ENCODE assay signal across 16 mouse cellular contexts in genomic region chr8:57403640-57404180, GRCm38 (mm10). TPM values are rescaled to one million over a fixed set of nuclear protein-coding genes. Genes with fewer than 3 reads are reported as not detected.
DNase-seq lines count a peak whose midpoint lies in the region; TF ChIP-seq lines count a peak whose summit lies in the region.
"Had no signal": no experiment of that assay in that cellular context is flagged by ENCODE, and none has a peak within 500 bp of the region (broad histone marks: within the 10 kb centered on the region; RNA-seq: fewer than 3 reads in every experiment).

No protein-coding gene starts in this region.

- peak; percentile 44 for TF ChIP-seq CTCF in layer of hippocampus, adult 2 months (conservative IDR thresholded peaks at IDR 0.05)
- TF ChIP-seq CTCF in E14TG2a.4 (conservative IDR thresholded peaks at IDR 0.05; ENCODE audit: low read length) (peak; percentile 43), MEL (IDR thresholded peaks at IDR 0.05 in 2 of 3, conservative IDR thresholded peaks at IDR 0.05 in 1 of 3; ENCODE audit: control insufficient read depth in 1 of 3, insufficient read depth in 1 of 3, low read depth in 2 of 3, low read length in 3 of 3, poor library complexity in 1 of 3, severe bottlenecking in 1 of 3) (peak in 2 of 3 experiments; percentile 28 to 39; a peak in 3 of 6 replicates)
- TF ChIP-seq CTCF in cerebellum, adult 2 months (IDR thresholded peaks at IDR 0.05; ENCODE audit: borderline replicate concordance, insufficient read depth, low read depth, low read length) = no peak

- no peak overlapping the region for H3K9ac ChIP-seq in MEL (ENCODE audit: control insufficient read depth, low read depth, low read length, poor library complexity, severe bottlenecking)
- H3K9ac ChIP-seq: embryonic facial prominence, embryonic 13.5 days; midbrain, embryonic 12.5 days had no signal

- no peaks in the 10 kb centered on the region for H3K36me3 ChIP-seq in heart, embryonic 10.5 days
- H3K36me3 ChIP-seq in E14TG2a.4 (ENCODE audit: insufficient read depth, low read length) (no peaks in the 10 kb centered on the region), MEL (ENCODE audit: control insufficient read depth in 1 of 2, insufficient read depth in 2 of 2, low read length in 2 of 2) (no peaks in the 10 kb centered on the region)
- H3K36me3 ChIP-seq: embryonic facial prominence, embryonic 13.5 days; forebrain, embryonic 10.5 days; G1E; hindbrain, embryonic 10.5 days; midbrain, embryonic 12.5 days had no signal

- no peaks in the 10 kb centered on the region for H3K9me3 ChIP-seq in heart, embryonic 10.5 days
- H3K9me3 ChIP-seq in E14TG2a.4 (ENCODE audit: low read length) = peaks cover 8% of the 10 kb centered on the region
- H3K9me3 ChIP-seq in MEL (replicated peaks; ENCODE audit: insufficient read depth, low read length) = no peaks in the 10 kb centered on the region
- H3K9me3 ChIP-seq: embryonic facial prominence, embryonic 13.5 days; forebrain, embryonic 10.5 days; G1E; hindbrain, embryonic 10.5 days; midbrain, embryonic 12.5 days had no signal

- TF ChIP-seq POLR2A in MEL (IDR thresholded peaks at IDR 0.05; ENCODE audit: control insufficient read depth in 1 of 2, insufficient read depth in 1 of 2, low read depth in 1 of 2, low read length in 2 of 2, poor library complexity in 1 of 2) = no peak
- TF ChIP-seq POLR2A in cerebellum, adult 2 months (IDR thresholded peaks at IDR 0.05; ENCODE audit: borderline replicate concordance, insufficient read depth, low read length) = no peak

- no peaks in the 10 kb centered on the region for H3K79me2 ChIP-seq in MEL (ENCODE audit: control insufficient read depth, insufficient read depth, low read length, poor library complexity)

- TF ChIP-seq RAD21 in MEL (IDR thresholded peaks at IDR 0.05; ENCODE audit: low read depth, low read length) = no peak; the same call in 1 of the 2 replicates

- H3K4me1 ChIP-seq in heart, embryonic 10.5 days = peaks cover 37% of the 10 kb centered on the region
- peaks cover 36% of the 10 kb centered on the region for H3K4me1 ChIP-seq in E14TG2a.4 (replicated peaks; ENCODE audit: low read depth, low read length)
- H3K4me1 ChIP-seq in MEL (ENCODE audit: control insufficient read depth in 1 of 2, insufficient read depth in 2 of 2, low read length in 2 of 2) = no peaks in the 10 kb centered on the region
- H3K4me1 ChIP-seq in cerebellum, adult 2 months (ENCODE audit: control insufficient read depth, insufficient read depth, low read length) = no peaks in the 10 kb centered on the region
- H3K4me1 ChIP-seq: embryonic facial prominence, embryonic 13.5 days had no signal

- no peak for TF ChIP-seq EP300 in MEL (IDR thresholded peaks at IDR 0.05; ENCODE audit: low read depth in 1 of 2, low read length in 2 of 2)

- 81% methylated on average over 11 of the region's 11 CpGs for WGBS in heart, embryonic 10.5 days
- WGBS in cerebellum, adult 2 months = 83% methylated on average over 11 of the region's 11 CpGs

- DNase-seq in heart, adult 11 months = peak; percentile 39
- no peak for DNase-seq in heart, embryonic 10.5 days (ENCODE audit: low spot score)
- no peak for DNase-seq in layer of hippocampus, adult 2 months (ENCODE audit: low spot score in 2 of 2)
- no peak for DNase-seq in layer of hippocampus, adult 18-20 months (ENCODE audit: low spot score in 2 of 2)
- peak; percentile 9 for DNase-seq in MEL (ENCODE audit: low read depth, low spot score)
- DNase-seq in cerebellum, adult 2 months = no peak
- no peak for DNase-seq in urinary bladder, adult 18-20 months (ENCODE audit: low spot score in 2 of 2)
- DNase-seq: right cerebral cortex, postnatal 4 days had no signal

- H3K27me3 ChIP-seq in heart, embryonic 10.5 days (ENCODE audit: insufficient read depth, poor library complexity, severe bottlenecking) = no peaks in the 10 kb centered on the region; the same call in 1 of the 2 replicates
- H3K27me3 ChIP-seq in E14TG2a.4 (ENCODE audit: insufficient read depth, low read length) (peaks cover 44% of the 10 kb centered on the region), MEL (ENCODE audit: control insufficient read depth in 1 of 2, insufficient read depth in 2 of 2, low read length in 2 of 2) (peaks cover 0 to 1% of the 10 kb centered on the region in 2 experiments; a peak in 2 of 4 replicates)
- no peaks in the 10 kb centered on the region; the same call in 1 of the 2 replicates for H3K27me3 ChIP-seq in cerebellum, adult 2 months (ENCODE audit: control insufficient read depth, insufficient read depth, low read length)

- H3K27ac ChIP-seq in heart, embryonic 10.5 days = no peak overlapping the region
- no peak overlapping the region for H3K27ac ChIP-seq in layer of hippocampus, adult 2 months
- no peak overlapping the region for H3K27ac ChIP-seq in MEL (ENCODE audit: control insufficient read depth, low read depth, low read length)
- H3K27ac ChIP-seq in cerebellum, adult 2 months (ENCODE audit: insufficient read depth, low read length) = no peak overlapping the region
- H3K27ac ChIP-seq: embryonic facial prominence, embryonic 13.5 days; forebrain, embryonic 10.5 days; hindbrain, embryonic 10.5 days; midbrain, embryonic 12.5 days had no signal

- no peak overlapping the region for H3K4me3 ChIP-seq in heart, embryonic 10.5 days
- no peak overlapping the region for H3K4me3 ChIP-seq in layer of hippocampus, adult 2 months
- H3K4me3 ChIP-seq in E14TG2a.4 (replicated peaks; ENCODE audit: low read length) (no peak overlapping the region), MEL (ENCODE audit: control insufficient read depth in 1 of 2, insufficient read depth in 1 of 2, low read depth in 2 of 2, low read length in 2 of 2) (no peak overlapping the region)
- no peak overlapping the region for H3K4me3 ChIP-seq in cerebellum, adult 2 months (replicated peaks; ENCODE audit: insufficient read depth, low read depth, low read length)
- H3K4me3 ChIP-seq: embryonic facial prominence, embryonic 13.5 days; forebrain, embryonic 10.5 days; hindbrain, embryonic 10.5 days; midbrain, embryonic 12.5 days had no signal

TF ChIP-seq in MEL, 35 proteins besides CTCF, POLR2A, EP300 and RAD21:
- no peak for TF ChIP-seq SIN3A (IDR thresholded peaks at IDR 0.05; ENCODE audit: low read length)
- peak; percentile 27 for TF ChIP-seq SMC3 (IDR thresholded peaks at IDR 0.05; ENCODE audit: low read depth, low read length)

RNA-seq across cellular contexts. Expression of gene Scrg1, which starts 52.0 kb away (rescaled TPM):
- 0.20 and 0.21 TPM in 2 replicates for polyA plus RNA-seq in heart, embryonic 10.5 days (2016; fragmentation: Nextera tagmentation; extraction: Ambion mirVana)
- 10 to 100 TPM; 59.4 to 60.9 TPM for total RNA-seq in layer of hippocampus, adult 2 months (2021)
- 10 to 100 TPM; 60.7 to 68.0 TPM for total RNA-seq in layer of hippocampus, adult 18-20 months (2021)
- total RNA-seq in MEL (2012; rRNA removed) = not detected in 2 replicates
- not detected for polyA plus RNA-seq in MEL (2012; ENCODE audit: insufficient read depth in 1 of 2, insufficient read length in 2 of 2, low read depth in 1 of 2, low replicate concordance in 2 of 2, missing spikeins in 1 of 2)
- 74.3 and 79.5 TPM in 2 replicates for polyA plus RNA-seq in cerebellum, adult 2 months (2012; rRNA removed)
- total RNA-seq: G1E had no signal
- polyA plus RNA-seq: forebrain, embryonic 10.5 days; G1E; inflammation-experienced regulatory T-cells, adult 6 months; liver, embryonic 11.5 days; midbrain, embryonic 12.5 days had no signal

Comparison
In these comparisons a context has a peak if more than half of its experiments do, and no peak if none do; other contexts are left out.
1. DNase-seq: peak in heart, adult 11 months (single experiment) and MEL (single experiment); none in heart, embryonic 10.5 days (single experiment), layer of hippocampus, adult 2 months (0 of 2), layer of hippocampus, adult 18-20 months (0 of 2), cerebellum, adult 2 months (0 of 2) and urinary bladder, adult 18-20 months (0 of 2).
2. RNA of gene Scrg1, which starts 52.0 kb away (total RNA-seq): 60.7 to 68.0 TPM in layer of hippocampus, adult 18-20 months and 59.4 to 60.9 TPM in layer of hippocampus, adult 2 months; not detected in MEL; every median in the first group is over 10 times any median in the second.